Comparison of ENCODE assay signal across 9 mouse cellular contexts in the genomic region with DNA sequence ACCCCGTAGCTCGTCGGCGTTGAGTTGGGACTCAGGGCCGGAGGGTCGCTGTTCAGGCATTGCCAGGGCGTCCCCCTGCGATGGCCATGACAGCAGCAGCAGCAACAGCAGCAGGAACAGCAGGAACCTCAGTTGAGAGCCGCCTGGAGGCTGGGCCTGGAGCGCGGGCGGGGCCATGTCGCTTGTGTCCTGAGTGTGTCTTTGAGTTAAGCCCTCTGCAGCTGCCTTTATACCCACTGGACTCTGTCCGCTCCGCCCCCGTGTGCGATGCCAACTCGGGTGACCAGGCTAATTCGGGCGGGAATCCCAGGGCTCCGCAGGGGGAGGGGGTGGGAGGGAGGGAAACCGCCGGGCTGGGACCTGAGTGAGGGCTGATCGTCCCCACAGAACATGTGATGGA. TPM values are rescaled to one million over a fixed set of nuclear protein-coding genes. Genes with fewer than 3 reads are reported as not detected.
A peak's percentile ranks its signal among the peaks of the same experiment; 100 is the strongest.
DNase-seq lines count a peak whose midpoint lies in the region; ATAC-seq and TF ChIP-seq lines count a peak whose summit lies in the region.
"Had no signal": no experiment of that assay in that cellular context is flagged by ENCODE, and none has a peak within 500 bp of the region (broad histone marks: within the 10 kb centered on the region; RNA-seq: fewer than 3 reads in every experiment).

No protein-coding gene starts in this region.

- H3K4me2 ChIP-seq in lung, embryonic 16.5 days (ENCODE audit: low read depth, low read length) = peak overlapping the region; percentile 20

- H3K4me3 ChIP-seq in erythroblast, embryonic 14.5 days (replicated peaks) = peak overlapping the region; percentile 72
- peak overlapping the region; percentile 63 for H3K4me3 ChIP-seq in kidney, adult 2 months (ENCODE audit: insufficient read depth, low read depth, low read length)
- H3K4me3 ChIP-seq in lung, embryonic 16.5 days (ENCODE audit: low read length) = no peak overlapping the region

- peaks cover 20% of the 10 kb centered on the region for H3K27me3 ChIP-seq in erythroblast, embryonic 14.5 days (ENCODE audit: control insufficient read depth)
- H3K27me3 ChIP-seq in kidney, adult 2 months (replicated peaks; ENCODE audit: control insufficient read depth, insufficient read depth, low read length) = no peaks in the 10 kb centered on the region
- no peaks in the 10 kb centered on the region for H3K27me3 ChIP-seq in lung, embryonic 16.5 days (ENCODE audit: control insufficient read depth, insufficient read depth, low read depth, low read length)
- H3K27me3 ChIP-seq: CH12.LX had no signal

- H3K4me1 ChIP-seq in erythroblast, embryonic 14.5 days (ENCODE audit: control insufficient read depth) = peaks cover 45% of the 10 kb centered on the region
- peaks cover 43% of the 10 kb centered on the region for H3K4me1 ChIP-seq in kidney, adult 2 months (ENCODE audit: control insufficient read depth, insufficient read depth, low read length)
- H3K4me1 ChIP-seq in lung, embryonic 16.5 days (replicated peaks; ENCODE audit: control insufficient read depth, insufficient read depth, low read length) = peaks cover 23% of the 10 kb centered on the region

- peak; percentile 88 for TF ChIP-seq POLR2A in kidney, adult 2 months (IDR thresholded peaks at IDR 0.05; ENCODE audit: low read depth, low read length)

- DNase-seq in adrenal gland, postnatal 25 days = peak; percentile 41
- peak; percentile 87 for DNase-seq in kidney, adult 2 months
- DNase-seq in frontal cortex, postnatal 36 days (ENCODE audit: low spot score in 2 of 2) = no peak
- no peak for DNase-seq in urinary bladder, postnatal 36 days (ENCODE audit: low spot score in 2 of 2)
- DNase-seq in ovary, adult 18-20 months (ENCODE audit: low spot score) = no peak

- no peaks in the 10 kb centered on the region; the same call in 1 of the 2 replicates for H3K36me3 ChIP-seq in erythroblast, embryonic 14.5 days (ENCODE audit: control insufficient read depth)
- H3K36me3 ChIP-seq in kidney, adult 2 months (ENCODE audit: control insufficient read depth, insufficient read depth, low read length) = no peaks in the 10 kb centered on the region
- no peaks in the 10 kb centered on the region for H3K36me3 ChIP-seq in lung, embryonic 16.5 days (ENCODE audit: control insufficient read depth, insufficient read depth, low read length)

- no peak for ATAC-seq in erythroblast, adult 5-6 weeks (replicated peaks; ENCODE audit: low FRiP score, poor library complexity, severe bottlenecking)
- ATAC-seq in lung, embryonic 16.5 days (ENCODE audit: low read depth) = no peak

- TF ChIP-seq CTCF in kidney, adult 2 months (conservative IDR thresholded peaks at IDR 0.05; ENCODE audit: insufficient read depth, insufficient read length, low read depth, low read length) = no peak

- peak overlapping the region; percentile 70 for H3K27ac ChIP-seq in kidney, adult 2 months (ENCODE audit: insufficient read depth, low read depth, low read length)
- no peak overlapping the region for H3K27ac ChIP-seq in lung, embryonic 16.5 days (ENCODE audit: low read length)

- WGBS in kidney, adult 2 months = 12% methylated on average over 24 of the region's 24 CpGs
- 14% methylated on average over 24 of the region's 24 CpGs for WGBS in lung, embryonic 16.5 days

- peak overlapping the region; percentile 2; the same call in 1 of the 2 replicates for H3K9ac ChIP-seq in lung, embryonic 16.5 days (ENCODE audit: low read length)

- H3K9me3 ChIP-seq in erythroblast, embryonic 14.5 days (ENCODE audit: control insufficient read depth, low read length) = no peaks in the 10 kb centered on the region
- H3K9me3 ChIP-seq in lung, embryonic 16.5 days (ENCODE audit: control insufficient read depth, low read length) = no peaks in the 10 kb centered on the region

RNA-seq across cellular contexts. Expression of a gene that starts 0.8 kb away (rescaled TPM):
- 0.13 TPM in 1 of 2 replicates, not detected in the other for polyA plus RNA-seq in erythroblast, embryonic 14.5 days (2012)
- total RNA-seq in erythroblast, adult 5-6 weeks (2015; ENCODE audit: low replicate concordance) = not detected in 2 replicates
- total RNA-seq in erythroblast, adult 5-6 weeks (2017; ENCODE audit: low replicate concordance) = 0.60 TPM in 1 of 2 replicates, not detected in the other
- total RNA-seq in adrenal gland, postnatal 25 days (2021) = 2.2 and 5.7 TPM in 2 replicates
- polyA plus RNA-seq in kidney, adult 2 months (2012; rRNA removed) = 11.2 and 17.8 TPM in 2 replicates
- polyA plus RNA-seq in lung, embryonic 16.5 days (2015; fragmentation: Nextera tagmentation; extraction: Ambion mirVana) = 0.45 and 0.60 TPM in 2 replicates

RNA-seq across cellular contexts. Expression of a gene that starts 15.5 kb away (rescaled TPM):
- 0.12 and 0.40 TPM in 2 replicates for polyA plus RNA-seq in erythroblast, embryonic 14.5 days (2012)
- 5.4 and 9.0 TPM in 2 replicates for total RNA-seq in erythroblast, adult 5-6 weeks (2015; ENCODE audit: low replicate concordance)
- total RNA-seq in erythroblast, adult 5-6 weeks (2017; ENCODE audit: low replicate concordance) = 0.98 and 2.3 TPM in 2 replicates
- total RNA-seq in adrenal gland, postnatal 25 days (2021) = 1.0 and 2.2 TPM in 2 replicates
- 3.2 and 3.5 TPM in 2 replicates for polyA plus RNA-seq in kidney, adult 2 months (2012; rRNA removed)
- 2.0 and 3.2 TPM in 2 replicates for polyA plus RNA-seq in lung, embryonic 16.5 days (2015; fragmentation: Nextera tagmentation; extraction: Ambion mirVana)

RNA-seq across cellular contexts. Expression of a gene that starts 22.8 kb away (rescaled TPM):
- 40.7 and 52.6 TPM in 2 replicates for polyA plus RNA-seq in erythroblast, embryonic 14.5 days (2012)
- 6.3 and 10.9 TPM in 2 replicates for total RNA-seq in erythroblast, adult 5-6 weeks (2015; ENCODE audit: low replicate concordance)
- total RNA-seq in erythroblast, adult 5-6 weeks (2017; ENCODE audit: low replicate concordance) = 6.3 and 13.8 TPM in 2 replicates
- total RNA-seq in adrenal gland, postnatal 25 days (2021) = 82.0 and 88.2 TPM in 2 replicates
- 84.9 and 123 TPM in 2 replicates for polyA plus RNA-seq in kidney, adult 2 months (2012; rRNA removed)
- polyA plus RNA-seq in lung, embryonic 16.5 days (2015; fragmentation: Nextera tagmentation; extraction: Ambion mirVana) = 106 and 108 TPM in 2 replicates

RNA-seq across cellular contexts. Expression of a gene that starts 28.8 kb away (rescaled TPM):
- polyA plus RNA-seq in erythroblast, embryonic 14.5 days (2012) = 0.29 and 0.32 TPM in 2 replicates
- total RNA-seq in erythroblast, adult 5-6 weeks (2015; ENCODE audit: low replicate concordance) = 1.2 and 5.9 TPM in 2 replicates
- 0.28 and 1.4 TPM in 2 replicates for total RNA-seq in erythroblast, adult 5-6 weeks (2017; ENCODE audit: low replicate concordance)
- total RNA-seq in adrenal gland, postnatal 25 days (2021) = 98.1 and 129 TPM in 2 replicates
- 296 TPM in 2 replicates for polyA plus RNA-seq in kidney, adult 2 months (2012; rRNA removed)
- 43.6 and 46.7 TPM in 2 replicates for polyA plus RNA-seq in lung, embryonic 16.5 days (2015; fragmentation: Nextera tagmentation; extraction: Ambion mirVana)

RNA-seq across cellular contexts. Expression of a gene that starts 37.3 kb away (rescaled TPM):
- 13.3 and 13.4 TPM in 2 replicates for polyA plus RNA-seq in erythroblast, embryonic 14.5 days (2012)
- total RNA-seq in erythroblast, adult 5-6 weeks (2015; ENCODE audit: low replicate concordance) = 3.8 and 6.1 TPM in 2 replicates
- total RNA-seq in erythroblast, adult 5-6 weeks (2017; ENCODE audit: low replicate concordance) = 1.4 and 7.7 TPM in 2 replicates
- 89.7 and 101 TPM in 2 replicates for total RNA-seq in adrenal gland, postnatal 25 days (2021)
- 127 and 159 TPM in 2 replicates for polyA plus RNA-seq in kidney, adult 2 months (2012; rRNA removed)
- polyA plus RNA-seq in lung, embryonic 16.5 days (2015; fragmentation: Nextera tagmentation; extraction: Ambion mirVana) = 118 and 121 TPM in 2 replicates

Comparison
In these comparisons a context has a peak if more than half of its experiments do, and no peak if none do; other contexts are left out.
1. DNase-seq: peak in adrenal gland, postnatal 25 days (single experiment) and kidney, adult 2 months (single experiment); none in frontal cortex, postnatal 36 days (0 of 2), urinary bladder, postnatal 36 days (0 of 2) and ovary, adult 18-20 months (single experiment).